Mouse (Mus musculus) WW6 (cell line): ENCODE measurements around the gene Etl4.

Source experiments
- DNase-seq: peaks from one replicate; pipeline ENCODE4 v3.0.0-alpha.2; 2013; ENCODE audit warnings: low read depth, low spot score

Etl4 gene

DNA sequence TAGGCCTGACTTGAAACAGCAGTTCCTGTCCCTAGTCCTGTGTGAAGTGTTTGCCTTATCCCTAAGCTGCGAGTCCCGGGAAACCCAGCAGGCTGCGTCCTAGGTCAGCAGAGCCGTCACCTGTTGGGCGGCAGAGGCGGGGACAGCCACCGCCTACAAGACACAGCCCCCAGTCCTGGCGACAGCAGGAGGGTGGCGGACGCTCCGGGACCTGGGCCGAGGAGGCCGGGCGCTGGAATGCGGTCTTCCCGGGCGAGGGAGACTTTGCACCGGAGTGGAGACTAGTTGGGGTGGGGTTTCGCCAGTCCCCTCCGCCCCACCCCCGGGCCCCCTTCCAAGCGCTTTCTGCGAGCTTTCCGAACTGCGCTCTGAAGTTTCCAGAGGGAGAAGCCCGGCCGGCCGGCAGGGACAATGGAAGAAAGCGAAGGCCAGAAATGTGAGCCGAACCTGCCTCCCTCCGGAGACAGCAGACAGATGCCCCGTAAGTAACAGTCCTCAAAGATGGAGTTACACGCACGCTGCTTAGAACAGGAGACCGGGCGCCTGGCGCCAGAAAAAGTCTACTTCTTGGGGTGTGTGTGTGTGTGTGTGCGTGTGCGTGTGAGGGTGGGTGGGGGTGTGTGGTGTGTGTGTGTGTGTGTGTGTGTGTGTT lies 610.0 kb downstream of the Etl4 start:
- DNase-seq: no peak

DNA sequence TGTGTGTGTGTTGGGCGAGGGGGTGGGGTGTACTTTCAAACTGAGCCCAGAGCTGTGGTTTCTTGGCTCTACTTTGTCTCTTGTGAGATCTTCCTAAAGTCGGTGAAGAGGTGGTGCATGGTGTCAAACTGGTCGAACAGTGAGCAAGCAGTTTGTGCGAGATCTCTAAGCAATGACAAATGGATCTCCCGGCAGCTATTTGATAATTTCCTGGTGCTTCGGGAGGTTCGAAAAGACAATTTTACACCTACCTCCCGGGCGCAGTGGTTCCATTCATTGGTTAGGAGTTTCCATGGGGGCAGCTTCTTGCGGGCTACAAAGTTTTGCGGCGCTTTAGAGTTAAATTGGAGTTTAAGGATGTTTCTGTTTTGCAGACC lies 610.5 kb downstream of the Etl4 start:
- DNase-seq: no peak

GRCm38 (mm10) chr2:20520636-20521595 lies 611.3 kb downstream of the Etl4 start:
- DNase-seq: no peak

DNA sequence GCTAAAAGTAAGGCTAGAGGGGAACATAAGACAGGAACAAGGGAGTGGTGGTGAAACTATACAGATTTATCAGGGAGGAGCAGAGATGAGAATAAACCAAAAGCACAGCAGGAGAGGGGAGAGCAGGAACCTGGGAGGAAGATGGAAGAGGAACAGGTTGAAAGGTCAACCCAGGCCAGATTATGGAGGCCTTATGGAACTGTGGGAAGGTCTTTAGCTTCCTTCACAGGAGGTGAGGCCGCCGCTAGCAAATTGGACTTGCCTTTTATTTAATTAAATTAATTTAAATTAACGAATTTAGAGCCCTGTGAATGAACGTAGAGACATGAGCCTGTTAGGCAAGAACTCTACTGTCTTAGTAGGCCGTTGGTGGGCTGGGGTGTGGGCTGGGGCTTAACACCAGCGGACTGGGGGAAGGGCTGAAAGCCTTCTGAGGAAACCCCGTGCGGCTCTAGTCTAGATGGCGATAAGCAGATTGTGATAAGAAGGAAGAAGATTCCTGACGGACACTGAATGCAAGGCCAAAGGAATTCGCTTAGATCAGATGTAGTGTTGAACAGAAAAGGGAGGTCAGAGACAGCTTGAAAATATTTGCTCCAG lies 612.2 kb downstream of the Etl4 start:
- DNase-seq: no peak

- no peak for DNase-seq
Measured at GRCm38 (mm10) chr2:20523636-20524035, 614.1 kb downstream of the Etl4 start.

GRCm38 (mm10) chr2:20525879-20526593 lies 616.5 kb downstream of the Etl4 start:
- DNase-seq: no peak

GRCm38 (mm10) chr2:20526856-20527255 lies 617.3 kb downstream of the Etl4 start:
- no peak for DNase-seq

GRCm38 (mm10) chr2:20532623-20533022 lies 623.0 kb downstream of the Etl4 start:
- DNase-seq: no peak

DNA sequence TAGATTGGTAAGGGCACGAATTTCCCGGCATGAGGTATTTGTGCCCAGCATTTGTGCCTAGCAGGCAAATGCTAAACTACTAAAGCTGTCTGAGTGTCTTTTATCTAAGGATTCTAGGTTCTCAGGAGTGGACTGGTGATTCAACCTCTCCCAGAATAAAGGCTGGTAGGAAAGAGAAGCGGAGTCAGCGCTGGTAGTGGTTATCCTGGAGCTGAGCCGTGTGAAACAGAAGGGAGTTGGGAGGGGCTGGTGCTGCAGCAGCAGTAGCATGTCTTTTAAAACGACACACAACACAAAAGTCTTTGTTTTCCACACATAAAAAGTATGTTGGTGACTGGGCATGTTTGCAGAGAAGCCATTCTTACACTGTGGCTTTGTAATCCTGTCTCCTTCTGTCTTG lies 628.2 kb downstream of the Etl4 start:
- no peak for DNase-seq

DNA sequence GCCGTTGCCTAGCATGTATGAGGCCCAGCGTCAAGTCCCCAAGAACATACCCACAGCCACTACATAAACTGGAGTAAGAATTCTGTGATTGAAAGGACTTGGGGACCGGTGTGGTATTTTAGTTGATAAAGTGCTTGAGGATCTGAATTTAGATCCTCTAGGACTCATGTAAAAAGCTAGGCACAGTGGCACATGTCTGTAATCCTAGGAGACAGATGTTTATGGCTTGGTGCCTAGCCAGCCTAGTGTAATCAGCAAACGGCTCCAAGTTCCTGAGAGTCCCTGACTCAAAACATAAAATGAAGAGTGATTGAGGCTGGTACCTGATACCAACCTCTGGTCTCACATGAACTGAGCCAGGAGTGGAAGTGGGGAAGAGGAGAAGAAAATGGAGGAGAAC lies 629.3 kb downstream of the Etl4 start:
- no peak for DNase-seq

DNA sequence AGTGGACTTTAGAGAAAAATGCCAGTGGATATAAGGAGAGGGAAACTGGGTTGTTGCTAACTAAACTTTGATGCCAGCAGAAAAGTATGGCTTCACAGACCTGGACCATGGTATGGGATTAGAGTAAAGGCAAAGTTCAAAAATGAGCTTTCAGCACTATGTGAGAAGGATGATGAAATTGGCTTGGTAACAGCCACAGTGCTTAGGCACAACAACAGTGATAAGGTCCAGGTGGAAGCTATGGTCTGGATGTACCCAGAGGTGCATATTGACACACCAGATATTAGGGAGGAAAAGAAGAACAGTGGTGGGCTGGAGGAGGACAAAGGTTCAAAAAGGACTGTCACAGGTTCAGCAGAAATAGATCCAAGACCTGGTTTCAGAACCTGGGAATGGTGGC lies 631.7 kb downstream of the Etl4 start:
- DNase-seq: no peak

GRCm38 (mm10) chr2:20542286-20542685 lies 632.7 kb downstream of the Etl4 start:
- no peak for DNase-seq

GRCm38 (mm10) chr2:20545624-20546023 lies 636.0 kb downstream of the Etl4 start:
- DNase-seq: no peak

DNA sequence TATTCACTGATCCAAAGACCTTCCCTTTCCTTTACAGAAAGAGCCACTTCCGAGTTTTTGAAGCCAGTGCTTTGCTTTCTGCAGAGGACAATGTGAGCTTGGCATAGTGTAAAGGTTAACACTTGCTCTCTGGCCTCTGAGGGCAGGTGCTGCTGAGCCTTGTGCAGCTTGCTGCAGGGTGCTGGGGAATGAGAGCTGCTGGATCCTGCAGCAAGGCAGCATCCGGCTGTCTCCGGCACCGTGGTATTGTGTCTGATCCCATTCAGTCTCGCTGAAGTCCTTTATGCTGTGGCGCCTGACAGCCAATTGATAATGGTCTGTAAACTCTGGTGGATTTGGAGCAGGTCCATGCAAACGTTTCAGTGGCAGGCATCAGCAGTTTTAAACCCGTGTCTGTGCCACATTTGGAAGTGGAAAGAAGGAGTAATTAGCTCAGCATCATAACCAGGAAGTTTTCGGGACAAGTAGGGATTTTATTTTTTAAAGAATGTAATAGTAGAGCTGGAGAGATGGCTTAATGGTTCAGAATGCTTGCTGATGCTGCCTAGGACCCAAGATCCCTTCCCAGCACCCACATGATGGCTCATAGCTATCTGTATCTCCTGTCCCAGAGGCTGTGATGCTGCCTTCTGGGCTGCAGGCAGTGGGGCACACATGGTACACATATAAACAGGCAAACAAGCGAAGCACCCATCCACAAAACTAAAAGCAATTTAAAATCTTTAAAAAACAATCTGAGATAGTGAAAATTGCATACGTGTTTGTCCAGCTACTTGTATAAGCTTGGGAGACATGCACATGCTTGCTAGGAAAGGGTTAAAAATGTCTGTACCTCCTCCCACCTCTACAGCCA lies 637.1 kb downstream of the Etl4 start:
- DNase-seq: no peak

GRCm38 (mm10) chr2:20547349-20547677 lies 637.7 kb downstream of the Etl4 start:
- no peak for DNase-seq

DNA sequence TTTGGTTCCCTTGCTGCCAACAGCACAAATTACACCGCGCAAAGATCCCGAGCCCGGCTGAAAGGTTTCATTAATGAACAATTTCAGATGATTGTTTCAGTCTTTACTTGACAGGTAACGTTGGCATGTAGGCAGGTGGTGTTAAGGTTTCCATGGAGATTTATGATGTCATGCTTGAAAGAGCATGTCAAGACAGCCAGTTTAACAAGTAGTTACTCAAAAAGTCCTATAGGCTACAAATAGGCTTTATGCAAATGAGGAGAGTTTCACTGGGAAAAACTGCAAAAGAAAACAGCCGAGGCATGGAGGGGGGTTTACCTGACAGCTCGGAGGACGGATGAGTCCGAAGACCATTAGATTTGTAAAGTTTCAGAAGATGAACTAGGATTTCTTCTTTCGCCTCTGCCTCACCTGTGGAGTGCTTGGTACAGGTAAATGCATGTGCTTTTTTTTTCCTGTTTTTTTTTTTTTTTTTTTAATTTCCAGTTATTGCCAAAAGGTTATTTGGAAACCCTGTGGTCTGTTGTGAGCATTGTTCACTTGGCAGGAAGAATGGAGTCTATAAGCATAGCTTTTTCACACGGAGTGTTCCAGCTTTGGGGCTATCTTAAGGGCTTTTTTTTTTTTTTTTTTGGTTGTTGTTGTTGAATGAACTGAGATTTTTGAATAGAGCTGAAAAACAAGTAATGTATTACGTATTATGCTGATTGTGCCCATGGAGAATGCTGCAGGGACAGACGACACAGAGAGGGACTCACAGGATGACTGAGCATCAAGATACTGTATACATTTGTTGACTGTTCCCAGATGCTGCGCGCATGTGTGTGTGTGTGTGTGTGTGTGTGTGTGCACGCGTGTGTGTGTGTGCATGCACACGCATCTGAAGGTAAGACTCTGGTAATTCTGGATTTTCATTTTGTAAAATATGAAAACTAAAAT lies 638.4 kb downstream of the Etl4 start:
- no peak for DNase-seq

GRCm38 (mm10) chr2:20549065-20549464 lies 639.5 kb downstream of the Etl4 start:
- DNase-seq: peak; percentile 26

DNA sequence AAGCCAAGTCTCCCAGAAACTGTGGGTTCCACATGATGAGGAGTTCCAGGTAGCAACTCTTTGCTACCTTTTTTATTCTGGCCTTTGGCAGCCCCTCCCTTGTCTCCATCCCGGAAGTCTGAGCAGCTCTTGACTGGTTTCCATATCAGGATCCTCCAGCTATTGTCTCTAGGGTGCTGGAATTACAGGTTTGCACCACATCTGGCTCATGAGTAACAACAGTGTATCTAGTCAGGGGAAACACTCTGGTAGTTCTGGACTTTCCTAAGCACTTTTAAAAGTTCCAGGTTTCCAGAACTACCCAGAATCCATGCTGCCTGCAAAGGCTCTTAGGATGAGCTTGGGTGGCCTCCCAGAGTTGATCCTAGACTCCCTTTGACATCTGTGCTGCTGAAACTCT lies 640.4 kb downstream of the Etl4 start:
- DNase-seq: no peak

DNA sequence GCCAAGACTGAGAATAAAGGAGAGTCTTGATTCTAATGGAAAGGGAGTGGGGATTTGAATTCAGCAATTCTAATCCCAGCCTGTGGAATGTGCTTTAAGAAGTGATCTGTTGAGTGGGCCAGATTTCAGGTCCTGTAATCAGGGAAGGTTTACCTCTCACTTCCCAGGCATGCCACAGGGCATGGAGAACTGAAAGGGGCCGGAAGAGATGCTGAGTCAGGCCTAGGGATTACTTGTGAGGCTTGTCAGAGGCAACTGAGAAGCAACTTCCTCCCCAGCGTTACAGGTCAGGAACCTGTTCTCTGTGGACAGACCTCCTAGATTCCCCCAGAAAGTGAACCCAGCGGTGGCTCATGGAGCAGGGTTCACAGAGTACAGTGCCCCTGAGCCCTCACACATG lies 646.1 kb downstream of the Etl4 start:
- no peak for DNase-seq

DNA sequence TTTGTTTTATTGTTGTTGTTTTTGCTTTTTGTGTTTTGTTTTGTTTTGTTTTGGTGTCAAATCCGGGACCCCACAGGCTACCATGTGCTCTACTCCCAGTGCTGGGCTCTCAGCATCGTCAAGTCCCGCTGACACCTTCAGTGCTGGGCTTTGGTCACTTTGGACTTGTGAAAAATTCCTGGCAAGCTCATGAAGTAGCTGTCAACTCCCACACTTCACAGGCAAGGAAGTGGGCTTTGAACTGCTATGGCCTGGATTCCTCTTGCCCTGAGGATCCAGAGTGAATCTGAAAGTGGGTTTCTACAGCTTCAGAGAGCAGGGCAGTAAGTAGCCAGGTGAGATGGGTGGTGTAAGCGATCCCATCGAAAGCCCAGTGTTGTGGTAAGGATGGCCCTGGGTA lies 649.5 kb downstream of the Etl4 start:
- no peak for DNase-seq
